Mouse (Mus musculus) intestine, embryonic 14.5 days (tissue): ENCODE data around the gene Tmem189. TPM values are rescaled to one million over a fixed set of nuclear protein-coding genes. Genes with fewer than 3 reads are reported as not detected.

Experiments
- microRNA-seq: library from miRNA; unstranded; fragments of <30 nt; microRNA quantifications from one replicate; pipeline ENCODE4, GENCODE M21; 2016
- polyA plus RNA-seq: library from polyadenylated mRNA; unstranded; fragments of >200 nt; fragmentation: Nextera tagmentation; extraction: Ambion mirVana; gene quantifications from 2 replicates; pipeline ENCODE4 v1.2.1, GENCODE M21; 2014

The Tmem189 gene
- polyA plus RNA-seq, 1 experiment from 2014 or later: 42.0 TPM

Small RNAs within 50 kb of the gene (microRNA-seq; reads per million reads assigned to microRNA genes)
- gene Gm22355: not detected

Other genes with a start within 250 kb of the Tmem189 start
- gene Rnf114, start 197.2 kb downstream of the Tmem189 start, polyA plus RNA-seq: 82.8 and 85.0 TPM in 2 replicates
- 13.9 and 15.1 TPM in 2 replicates for gene Spata2, start 196.9 kb downstream of the Tmem189 start, polyA plus RNA-seq
- 17.4 and 19.2 TPM in 2 replicates for gene Snai1, start 151.6 kb downstream of the Tmem189 start, polyA plus RNA-seq
- 254 and 279 TPM in 2 replicates for gene Ube2v1, start 57.7 kb downstream of the Tmem189 start, polyA plus RNA-seq
- 6.1 and 7.7 TPM in 2 replicates for gene Gm20431, start 28.3 kb downstream of the Tmem189 start, polyA plus RNA-seq
- 2.8 and 12.4 TPM in 2 replicates for gene Cebpb, start 907 bp downstream of the Tmem189 start, polyA plus RNA-seq
- 42.6 and 47.8 TPM in 2 replicates for gene Ptpn1, start 242.2 kb upstream of the Tmem189 start, polyA plus RNA-seq